Mouse (Mus musculus): ENCODE results near the gene Tmem159. TPM values are rescaled to one million over a fixed set of nuclear protein-coding genes. Genes with fewer than 3 reads are reported as not detected.

Tmem159 gene
- polyA plus RNA-seq, 1 experiment from 2014 or later: 23.3 TPM

Other genes with a start within 250 kb of the Tmem159 start
- gene Lyrm1, start 206.5 kb upstream of the Tmem159 start, polyA plus RNA-seq (2016; fragmentation: Nextera tagmentation; extraction: Ambion mirVana): 7.5 and 8.8 TPM in 2 replicates
- 13.9 and 14.8 TPM in 2 replicates for gene Dcun1d3, start 206.1 kb upstream of the Tmem159 start, polyA plus RNA-seq (2016; fragmentation: Nextera tagmentation; extraction: Ambion mirVana)
- gene Dnah3, start 7.1 kb upstream of the Tmem159 start, polyA plus RNA-seq (2016; fragmentation: Nextera tagmentation; extraction: Ambion mirVana): not detected in 2 replicates
- not detected in 2 replicates for gene Zp2, start 42.9 kb downstream of the Tmem159 start, polyA plus RNA-seq (2016; fragmentation: Nextera tagmentation; extraction: Ambion mirVana)
- gene Anks4b, start 71.5 kb downstream of the Tmem159 start, polyA plus RNA-seq (2016; fragmentation: Nextera tagmentation; extraction: Ambion mirVana): not detected in 2 replicates
- 14.1 and 14.5 TPM in 2 replicates for gene Crym, start 99.8 kb downstream of the Tmem159 start, polyA plus RNA-seq (2016; fragmentation: Nextera tagmentation; extraction: Ambion mirVana)
- not detected in 2 replicates for gene Abca14, start 101.6 kb downstream of the Tmem159 start, polyA plus RNA-seq (2016; fragmentation: Nextera tagmentation; extraction: Ambion mirVana)
- gene Abca15, start 226.3 kb downstream of the Tmem159 start, polyA plus RNA-seq (2016; fragmentation: Nextera tagmentation; extraction: Ambion mirVana): not detected in 2 replicates

All from limb, embryonic 12.5 days (tissue).